Mouse (Mus musculus) brain, embryonic 14.5 days (tissue): ENCODE data around the gene Gm20715.

Experiments
- CTCF ChIP-seq: fragments of 200-500 bp; IDR thresholded peaks from 2 replicates; pipeline ENCODE4 v1.5.1; 2012; ENCODE audit warnings: inconsistent platforms, mild to moderate bottlenecking, moderate library complexity, borderline replicate concordance; ENCODE audit not compliant: insufficient read depth, insufficient read length; ENCODE audit errors: extremely low read depth
- POLR2A ChIP-seq: fragments of 200-500 bp; IDR thresholded peaks from 2 replicates; pipeline ENCODE4 v1.6.1; 2012; ENCODE audit warnings: mild to moderate bottlenecking, inconsistent platforms, borderline replicate concordance; ENCODE audit not compliant: poor library complexity, insufficient read depth, insufficient read length, severe bottlenecking; ENCODE audit errors: extremely low read depth

DNA sequence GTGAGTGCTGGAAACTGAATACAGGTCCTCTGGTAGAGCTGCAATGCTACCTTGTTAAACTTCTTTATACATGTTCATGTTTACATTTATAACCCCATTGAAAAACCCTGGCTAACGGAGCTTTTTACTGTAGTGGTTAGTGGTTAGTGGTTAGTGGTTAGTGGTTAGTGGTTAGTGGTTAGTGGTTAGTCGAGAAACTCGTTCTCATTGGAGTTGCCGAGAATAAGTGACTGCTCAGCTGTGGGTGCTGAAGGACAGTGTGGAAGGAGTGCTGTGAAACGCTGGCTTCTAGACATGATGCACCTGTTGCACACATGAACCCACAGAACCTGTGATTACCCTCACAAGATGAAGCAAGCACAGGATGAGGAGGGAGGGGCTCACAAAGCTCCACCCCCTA, 37.7 kb downstream of the Gm20715 start:
- TF ChIP-seq CTCF (no peak), POLR2A (no peak)
